Mouse (Mus musculus): ENCODE data around the gene Ndufa9. TPM values are rescaled to one million over a fixed set of nuclear protein-coding genes. Genes with fewer than 3 reads are reported as not detected.

The Ndufa9 gene
- 228 and 234 TPM in 2 replicates for polyA plus RNA-seq (2014; fragmentation: Nextera tagmentation; extraction: Ambion mirVana)

DNA sequence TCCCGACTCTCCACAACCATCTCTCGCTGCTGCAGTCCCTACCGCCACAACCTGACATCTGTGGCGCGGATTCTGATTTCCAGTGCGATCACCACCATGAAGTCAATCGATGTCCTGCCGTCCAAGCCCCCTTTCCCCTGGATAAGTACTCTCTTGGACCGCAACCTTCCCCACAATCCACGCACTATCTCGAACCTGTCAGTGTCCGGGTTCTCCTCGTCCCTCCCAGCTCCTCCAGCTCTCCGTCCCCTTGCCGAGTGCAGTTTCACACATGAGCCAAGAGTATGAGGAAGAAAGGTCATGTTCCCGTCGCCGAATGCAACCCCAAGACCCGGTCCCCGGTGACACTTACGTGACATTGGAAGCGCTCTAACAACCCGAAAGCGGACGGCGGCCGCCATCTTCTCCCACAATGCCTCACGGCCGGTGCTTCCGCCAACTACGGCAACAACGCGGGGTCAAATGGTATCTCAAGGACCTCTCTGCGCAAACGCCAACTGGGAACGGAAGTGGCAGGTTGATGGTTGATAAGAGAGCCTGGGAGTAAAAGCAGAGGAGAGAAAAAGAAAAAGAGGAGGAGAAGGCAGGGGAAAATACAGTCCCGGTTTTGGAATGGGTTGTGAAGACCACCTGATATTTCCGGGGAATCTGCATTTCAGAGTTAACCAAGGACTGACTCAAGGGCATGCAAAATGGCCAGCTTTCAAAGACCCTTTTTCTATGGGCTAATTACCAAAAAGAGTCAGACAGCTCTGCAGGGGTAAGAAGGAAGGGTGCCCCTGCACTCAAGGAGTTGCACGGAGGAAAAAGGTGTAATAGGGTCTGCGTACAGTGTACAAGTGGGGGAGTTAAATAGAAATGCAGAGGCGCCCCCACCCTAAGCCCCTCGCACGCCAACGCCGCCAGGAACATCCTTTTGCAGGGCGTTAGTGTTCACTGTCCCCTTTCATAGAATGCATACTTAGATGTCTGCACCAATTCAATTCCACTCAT lies at the start of gene Ndufa9:
TSS of gene Ndufa9 (minus strand) at position 425 of the 993 bp plus-strand sequence.
- H3K27ac ChIP-seq (ENCODE audit: low read depth, low read length) = peak within 1 kb of the TSS; percentile 23; the same call in 1 of the 2 replicates
- H3K4me3 ChIP-seq (ENCODE audit: low read depth, low read length) = peak within 1 kb of the TSS; percentile 91
- no peaks in the 10 kb centered on the region for H3K9me3 ChIP-seq (ENCODE audit: control insufficient read depth, low read length)
- H3K4me2 ChIP-seq = peak within 1 kb of the TSS; percentile 92
- peak within 1 kb of the TSS; percentile 91 for H3K9ac ChIP-seq (ENCODE audit: low read depth, low read length)
- WGBS = 7% methylated on average over 46 of the region's 46 CpGs
- peaks cover 4% of the 10 kb centered on the region; the same call in 1 of the 2 replicates for H3K36me3 ChIP-seq (ENCODE audit: control insufficient read depth, insufficient read depth, low read length)
- ATAC-seq (replicated peaks; ENCODE audit: low FRiP score) (peak; percentile 87), DNase-seq (ENCODE audit: low spot score) (peak; percentile 90)
- peaks cover 8% of the 10 kb centered on the region for H3K4me1 ChIP-seq (replicated peaks; ENCODE audit: control insufficient read depth, insufficient read depth, low read length)
- H3K27me3 ChIP-seq (replicated peaks; ENCODE audit: control insufficient read depth, insufficient read depth, low read length) = no peaks in the 10 kb centered on the region

DNA sequence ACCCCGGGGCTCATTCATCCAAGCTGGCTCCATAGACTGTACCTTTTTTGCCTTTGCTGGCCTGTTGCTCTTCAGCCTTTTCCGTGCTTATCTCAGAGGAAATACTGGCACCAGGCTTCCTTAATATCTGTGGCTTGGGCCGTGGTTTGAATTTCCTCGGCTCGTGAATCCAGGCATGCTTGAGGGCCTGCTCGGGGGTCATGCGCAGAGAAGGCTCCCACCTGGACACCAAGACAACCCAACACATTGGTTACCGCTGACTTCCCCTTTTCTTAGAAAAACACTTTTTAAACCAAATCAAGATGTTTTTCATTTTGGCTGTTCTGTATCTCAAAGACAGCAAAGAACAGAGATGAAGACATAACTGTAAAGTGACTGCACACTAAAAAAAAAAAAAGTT lies 28.2 kb upstream of the Ndufa9 start:
- 47% methylated on average over 8 of the region's 8 CpGs for WGBS
- H3K4me3 ChIP-seq (ENCODE audit: low read depth, low read length) = no peak overlapping the region
- H3K9me3 ChIP-seq (ENCODE audit: control insufficient read depth, low read length) = no peaks in the 10 kb centered on the region
- no peaks in the 10 kb centered on the region for H3K27me3 ChIP-seq (replicated peaks; ENCODE audit: control insufficient read depth, insufficient read depth, low read length)
- no peak overlapping the region for H3K9ac ChIP-seq (ENCODE audit: low read depth, low read length)
- DNase-seq (ENCODE audit: low spot score) (no peak), ATAC-seq (replicated peaks; ENCODE audit: low FRiP score) (no peak)
- H3K27ac ChIP-seq (ENCODE audit: low read depth, low read length) = no peak overlapping the region
- no peaks in the 10 kb centered on the region for H3K4me1 ChIP-seq (replicated peaks; ENCODE audit: control insufficient read depth, insufficient read depth, low read length)
- no peak overlapping the region for H3K4me2 ChIP-seq
- no peaks in the 10 kb centered on the region for H3K36me3 ChIP-seq (ENCODE audit: control insufficient read depth, insufficient read depth, low read length)

DNA sequence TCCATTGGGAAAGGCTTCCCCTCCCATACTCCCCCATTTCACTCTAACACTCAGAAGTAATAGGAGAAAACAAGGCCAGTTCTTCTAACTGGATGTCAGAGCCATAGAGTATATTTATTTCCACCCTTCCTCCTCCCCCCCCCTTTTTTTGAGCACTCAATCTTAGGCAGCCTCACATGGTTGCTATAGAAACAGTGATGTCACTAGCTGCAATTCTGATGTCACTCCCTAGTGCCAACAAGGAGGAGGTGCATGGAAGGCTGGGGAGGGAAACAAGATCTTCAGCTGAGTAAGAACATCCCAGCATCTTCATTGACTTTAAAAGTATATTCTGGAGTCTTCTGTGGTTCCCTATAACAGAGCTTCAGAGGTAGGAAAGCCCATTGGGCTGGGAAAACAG lies 3.9 kb upstream of the Ndufa9 start, which contains the start of gene Akap3:
TSS of gene Akap3 (plus strand) at position 218 of the 400 bp plus-strand sequence.
- Histone ChIP-seq H3K9ac (ENCODE audit: low read depth, low read length) (no peak within 1 kb of the TSS), H3K27ac (ENCODE audit: low read depth, low read length) (no peak within 1 kb of the TSS), H3K36me3 (ENCODE audit: control insufficient read depth, insufficient read depth, low read length) (no peaks in the 10 kb centered on the region), H3K9me3 (ENCODE audit: control insufficient read depth, low read length) (no peaks in the 10 kb centered on the region), H3K4me1 (replicated peaks; ENCODE audit: control insufficient read depth, insufficient read depth, low read length) (peaks cover 4% of the 10 kb centered on the region), H3K27me3 (replicated peaks; ENCODE audit: control insufficient read depth, insufficient read depth, low read length) (no peaks in the 10 kb centered on the region), H3K4me3 (ENCODE audit: low read depth, low read length) (no peak within 1 kb of the TSS), H3K4me2 (no peak within 1 kb of the TSS)
- DNase-seq (ENCODE audit: low spot score) (no peak), ATAC-seq (replicated peaks; ENCODE audit: low FRiP score) (no peak)

DNA sequence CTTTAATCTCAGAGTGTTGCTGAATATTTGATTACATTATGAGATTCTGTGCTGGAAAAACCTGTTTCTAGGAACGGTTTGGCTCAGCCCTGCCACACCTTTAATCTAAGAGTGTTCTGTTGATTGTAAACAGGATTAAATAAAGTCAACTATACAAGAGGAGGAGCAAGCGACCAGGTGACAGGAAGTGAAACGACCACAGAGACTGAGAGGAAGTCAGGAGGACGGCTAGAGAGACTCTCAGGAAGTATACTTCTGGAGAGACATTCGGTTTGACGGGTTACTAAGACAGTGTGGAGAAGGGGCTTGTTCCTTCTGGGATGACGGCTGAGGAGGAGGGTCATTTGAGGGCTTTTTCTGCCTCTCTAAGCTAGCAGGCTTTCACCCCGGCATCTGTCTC lies 12.3 kb downstream of the Ndufa9 start:
- no peak for ATAC-seq (replicated peaks; ENCODE audit: low FRiP score)
- WGBS = 71% methylated on average over 8 of the region's 8 CpGs
- H3K27me3 ChIP-seq (replicated peaks; ENCODE audit: control insufficient read depth, insufficient read depth, low read length) = no peaks in the 10 kb centered on the region

DNA sequence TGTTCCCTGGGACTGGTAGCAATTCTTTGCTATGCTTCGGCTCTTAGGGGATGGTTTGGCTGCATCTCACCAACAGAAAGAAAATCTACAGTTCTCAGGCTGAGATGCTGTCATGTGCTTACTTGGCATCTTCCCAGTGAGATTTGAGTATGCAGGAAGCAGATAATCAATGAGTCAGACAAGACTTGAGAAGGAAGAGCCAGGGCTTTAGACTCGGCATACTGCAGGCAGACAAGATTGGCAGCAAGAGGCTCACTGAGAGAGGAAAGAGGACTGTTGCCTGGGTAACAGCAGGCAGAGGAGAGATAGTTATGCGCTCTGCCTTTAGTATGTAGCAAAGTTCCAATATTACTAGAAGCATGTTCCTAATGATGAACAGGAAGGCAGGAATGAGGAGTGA lies 25.8 kb downstream of the Ndufa9 start:
- Histone ChIP-seq H3K4me2 (no peak overlapping the region), H3K9me3 (ENCODE audit: control insufficient read depth, low read length) (no peaks in the 10 kb centered on the region), H3K4me1 (replicated peaks; ENCODE audit: control insufficient read depth, insufficient read depth, low read length) (no peaks in the 10 kb centered on the region), H3K4me3 (ENCODE audit: low read depth, low read length) (no peak overlapping the region), H3K9ac (ENCODE audit: low read depth, low read length) (no peak overlapping the region), H3K27me3 (replicated peaks; ENCODE audit: control insufficient read depth, insufficient read depth, low read length) (no peaks in the 10 kb centered on the region), H3K36me3 (ENCODE audit: control insufficient read depth, insufficient read depth, low read length) (peaks cover 32% of the 10 kb centered on the region), H3K27ac (ENCODE audit: low read depth, low read length) (no peak overlapping the region)
- ATAC-seq (replicated peaks; ENCODE audit: low FRiP score) = no peak
- DNase-seq (ENCODE audit: low spot score) = no peak
- WGBS = 84% methylated on average over 3 of the region's 3 CpGs

More for the DNA sequence above, 12.3 kb downstream of the Ndufa9 start:
- Histone ChIP-seq H3K27ac (ENCODE audit: low read depth, low read length) (no peak overlapping the region), H3K4me1 (replicated peaks; ENCODE audit: control insufficient read depth, insufficient read depth, low read length) (no peaks in the 10 kb centered on the region), H3K9me3 (ENCODE audit: control insufficient read depth, low read length) (no peaks in the 10 kb centered on the region), H3K9ac (ENCODE audit: low read depth, low read length) (no peak overlapping the region), H3K4me3 (ENCODE audit: low read depth, low read length) (no peak overlapping the region), H3K36me3 (ENCODE audit: control insufficient read depth, insufficient read depth, low read length) (peaks cover 33% of the 10 kb centered on the region), H3K4me2 (no peak overlapping the region)
- no peak for DNase-seq (ENCODE audit: low spot score)

DNA sequence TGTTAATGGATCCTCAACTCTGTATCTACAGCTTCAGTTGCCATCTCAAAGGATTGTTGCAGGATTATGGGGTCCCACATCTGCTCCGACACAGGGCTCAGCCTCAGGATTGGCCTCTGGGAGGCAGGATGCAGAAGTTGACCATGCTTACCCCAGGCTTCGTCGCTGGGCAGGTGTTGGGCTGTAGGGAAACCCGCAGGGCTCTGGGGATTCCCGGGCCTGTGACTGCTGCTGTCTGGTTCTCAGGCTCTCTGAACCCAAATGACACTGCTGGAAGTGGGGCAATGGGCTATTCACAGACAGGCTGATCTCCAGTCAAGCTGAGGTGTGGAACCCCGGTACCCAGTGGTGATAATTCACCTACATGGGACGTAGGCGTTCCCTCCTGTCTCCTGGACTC lies 32.6 kb downstream of the Ndufa9 start:
- Histone ChIP-seq H3K4me1 (replicated peaks; ENCODE audit: control insufficient read depth, insufficient read depth, low read length) (no peaks in the 10 kb centered on the region), H3K4me2 (no peak overlapping the region), H3K9me3 (ENCODE audit: control insufficient read depth, low read length) (no peaks in the 10 kb centered on the region), H3K4me3 (ENCODE audit: low read depth, low read length) (no peak overlapping the region), H3K9ac (ENCODE audit: low read depth, low read length) (no peak overlapping the region), H3K27me3 (replicated peaks; ENCODE audit: control insufficient read depth, insufficient read depth, low read length) (no peaks in the 10 kb centered on the region), H3K36me3 (ENCODE audit: control insufficient read depth, insufficient read depth, low read length) (peaks cover 6% of the 10 kb centered on the region; the same call in 1 of the 2 replicates), H3K27ac (ENCODE audit: low read depth, low read length) (no peak overlapping the region)
- no peak for DNase-seq (ENCODE audit: low spot score)
- ATAC-seq (replicated peaks; ENCODE audit: low FRiP score) = no peak
- 83% methylated on average over 8 of the region's 8 CpGs for WGBS

DNA sequence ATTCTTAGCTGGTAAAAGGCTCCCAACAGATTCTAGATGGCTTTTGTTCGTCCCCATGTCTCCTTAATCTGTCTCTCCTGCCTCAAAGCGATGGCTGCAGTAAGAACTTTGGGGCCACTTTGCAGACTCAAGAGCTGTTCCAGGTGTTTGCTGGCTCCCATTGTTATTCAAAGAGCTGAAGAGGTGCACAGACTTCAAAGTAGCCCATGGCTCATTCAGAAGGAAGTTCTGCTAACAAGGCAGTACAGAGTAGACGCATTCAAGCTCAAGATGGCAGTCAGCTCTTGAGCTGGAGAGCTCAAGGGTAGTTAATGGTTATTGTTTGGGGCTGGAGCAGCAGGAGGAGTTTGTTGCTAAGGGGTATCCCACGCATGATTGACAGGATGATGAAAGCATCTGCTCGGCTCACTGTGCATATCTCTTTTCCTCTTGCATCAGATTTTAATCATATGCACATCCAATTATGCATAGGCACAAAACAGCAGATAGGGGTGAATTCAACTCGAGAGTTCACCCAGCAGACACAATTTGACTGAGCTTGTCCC lies 33.7 kb downstream of the Ndufa9 start:
- WGBS = 65% methylated on average over 6 of the region's 6 CpGs
- H3K4me2 ChIP-seq = no peak overlapping the region
- no peak overlapping the region for H3K9ac ChIP-seq (ENCODE audit: low read depth, low read length)
- H3K9me3 ChIP-seq (ENCODE audit: control insufficient read depth, low read length) = no peaks in the 10 kb centered on the region
- no peaks in the 10 kb centered on the region for H3K4me1 ChIP-seq (replicated peaks; ENCODE audit: control insufficient read depth, insufficient read depth, low read length)
- H3K27ac ChIP-seq (ENCODE audit: low read depth, low read length) = no peak overlapping the region
- no peak overlapping the region for H3K4me3 ChIP-seq (ENCODE audit: low read depth, low read length)
- no peak for ATAC-seq (replicated peaks; ENCODE audit: low FRiP score)
- no peak for DNase-seq (ENCODE audit: low spot score)
- no peaks in the 10 kb centered on the region for H3K27me3 ChIP-seq (replicated peaks; ENCODE audit: control insufficient read depth, insufficient read depth, low read length)
- 0 out of 2 replicates have a peak, but pooled peaks cover under 1% of the 10 kb centered on the region for H3K36me3 ChIP-seq (ENCODE audit: control insufficient read depth, insufficient read depth, low read length)

DNA sequence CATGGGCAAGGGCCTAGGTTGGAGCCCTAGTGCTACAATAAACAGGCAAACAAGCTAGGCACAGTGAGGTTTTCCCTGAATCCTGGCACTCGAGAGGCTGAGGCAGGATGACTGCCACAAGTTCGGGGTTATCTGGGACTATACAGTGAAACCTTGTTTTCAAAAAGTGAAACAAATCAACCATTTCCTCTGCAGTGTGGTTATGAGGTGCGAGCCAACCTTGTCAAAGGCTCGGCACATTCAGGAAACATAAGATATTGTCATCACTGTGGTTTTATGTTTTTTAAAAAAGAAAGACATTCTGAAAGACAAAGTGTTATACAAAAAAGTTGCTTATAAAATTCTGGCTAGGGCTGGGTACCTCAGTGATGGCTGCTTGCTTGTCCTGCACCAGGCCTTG lies 37.5 kb downstream of the Ndufa9 start:
- no peaks in the 10 kb centered on the region for H3K4me1 ChIP-seq (replicated peaks; ENCODE audit: control insufficient read depth, insufficient read depth, low read length)
- ATAC-seq (replicated peaks; ENCODE audit: low FRiP score) = no peak
- H3K9ac ChIP-seq (ENCODE audit: low read depth, low read length) = no peak overlapping the region
- H3K27me3 ChIP-seq (replicated peaks; ENCODE audit: control insufficient read depth, insufficient read depth, low read length) = no peaks in the 10 kb centered on the region
- WGBS = 74% methylated on average over 4 of the region's 4 CpGs
- DNase-seq (ENCODE audit: low spot score) = no peak
- no peak overlapping the region for H3K4me2 ChIP-seq
- no peak overlapping the region for H3K4me3 ChIP-seq (ENCODE audit: low read depth, low read length)
- no peaks in the 10 kb centered on the region for H3K9me3 ChIP-seq (ENCODE audit: control insufficient read depth, low read length)
- H3K36me3 ChIP-seq (ENCODE audit: control insufficient read depth, insufficient read depth, low read length) = no peaks in the 10 kb centered on the region
- H3K27ac ChIP-seq (ENCODE audit: low read depth, low read length) = no peak overlapping the region
